Mouse (Mus musculus) heart, embryonic 10.5 days (tissue): ENCODE measurements around the gene Cd38. TPM values are rescaled to one million over a fixed set of nuclear protein-coding genes. Genes with fewer than 3 reads are reported as not detected.
"Not testable (repeated sequence)": the region's sequence is repeated elsewhere in the genome, so short reads cannot be mapped to it uniquely, and the experiment has no call there.

Experiments used
- DNase-seq: peaks from one replicate; pipeline ENCODE4 v3.0.0-alpha.2; 2017; ENCODE audit warnings: low spot score
- H3K27ac ChIP-seq: fragments of 300-500 bp; sonication (generic); 2 replicates; pipeline ENCODE4 v1.5.1; 2016; ENCODE audit warnings: mild to moderate bottlenecking
- H3K27me3 ChIP-seq: fragments of 300-500 bp; sonication (generic); 2 replicates; pipeline ENCODE4 v1.6.1; 2016; ENCODE audit warnings: mild to moderate bottlenecking; ENCODE audit not compliant: poor library complexity, insufficient read depth, severe bottlenecking
- H3K36me3 ChIP-seq: fragments of 300-500 bp; sonication (generic); 2 replicates; pipeline ENCODE4 v1.6.1; 2016; ENCODE audit warnings: mild to moderate bottlenecking, moderate library complexity
- H3K4me1 ChIP-seq: fragments of 300-500 bp; sonication (generic); 2 replicates; pipeline ENCODE4 v1.6.1; 2016; ENCODE audit warnings: mild to moderate bottlenecking
- H3K4me3 ChIP-seq: fragments of 300-500 bp; sonication (generic); 2 replicates; pipeline ENCODE4 v1.5.1; 2016; ENCODE audit warnings: mild to moderate bottlenecking, moderate library complexity
- H3K9me3 ChIP-seq: fragments of 300-500 bp; sonication (generic); 2 replicates; pipeline ENCODE4 v1.6.1; 2016; ENCODE audit warnings: mild to moderate bottlenecking, moderate library complexity
- WGBS: fragments of 180-500 bp; shearing (Covaris S2); methylation state at CpG from one replicate; pipeline ENCODE4 v1.1.7; 2016; 5-methylcytosine and 5-hydroxymethylcytosine counted together
- polyA plus RNA-seq: library from polyadenylated mRNA; unstranded; fragments of >200 nt; fragmentation: Nextera tagmentation; extraction: Ambion mirVana; gene quantifications from 2 replicates; pipeline ENCODE4 v1.2.1, GENCODE M21; 2016

Gene Cd38
- polyA plus RNA-seq, 1 experiment from 2014 or later, result 18.1 TPM

DNA sequence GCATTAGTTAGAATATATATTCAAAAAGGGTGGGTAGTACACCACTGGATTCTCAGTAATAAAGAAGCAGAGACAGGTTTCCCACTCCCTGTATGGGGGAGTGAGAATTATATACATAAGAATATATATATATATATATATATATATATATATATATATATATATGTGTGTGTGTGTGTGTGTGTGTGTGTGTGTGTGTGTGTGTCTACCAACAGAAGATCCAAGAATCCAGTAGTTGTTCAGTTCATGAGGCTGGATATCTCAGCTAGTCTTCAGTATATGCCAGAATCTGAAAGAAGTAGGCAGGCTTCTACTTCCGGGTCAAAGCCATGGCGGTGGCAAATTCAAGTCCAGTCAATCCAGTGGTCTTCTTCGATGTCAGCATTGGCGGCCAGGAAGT lies 44.5 kb downstream of the Cd38 start, which contains the start of gene Gm7879:
TSS of gene Gm7879 (plus strand) at position 301 of the 400 bp plus-strand sequence.
- not testable (repeated sequence) for H3K4me1 ChIP-seq, DNase-seq, H3K4me3 ChIP-seq, H3K27ac ChIP-seq, H3K9me3 ChIP-seq, H3K27me3 ChIP-seq
- peaks cover 10% of the 10 kb centered on the region for H3K36me3 ChIP-seq
- WGBS, result 92% methylated on average over 4 of the region's 4 CpGs

DNA sequence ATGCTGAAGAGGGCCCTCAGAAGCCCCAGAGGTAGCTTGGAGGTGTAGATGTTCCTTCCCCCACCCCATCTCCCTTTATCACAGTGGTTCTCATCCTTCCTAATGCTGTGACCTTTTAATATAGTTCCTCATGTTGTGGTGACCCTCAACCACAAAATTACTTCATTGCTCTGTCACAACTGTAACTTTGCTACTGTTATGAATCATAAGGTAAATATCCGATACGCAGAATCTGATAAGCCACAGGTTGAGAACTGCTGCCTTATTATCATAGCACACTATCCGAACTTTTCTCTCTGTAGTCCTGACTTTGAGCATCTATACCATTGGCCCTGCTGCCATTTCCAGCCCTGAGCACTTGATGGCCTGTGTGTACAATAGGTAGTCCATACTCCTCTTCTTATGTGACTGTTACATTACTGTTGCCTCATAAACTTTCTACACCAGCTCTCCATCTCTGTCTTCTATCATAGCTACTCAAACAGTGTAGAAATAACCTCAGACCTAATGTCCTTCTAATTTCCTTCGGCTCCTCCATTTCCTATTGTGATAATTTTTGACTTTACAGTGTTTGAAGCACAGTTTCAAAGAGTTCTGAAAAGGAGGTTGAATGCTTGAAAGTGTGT lies 47.0 kb downstream of the Cd38 start:
- Histone ChIP-seq H3K9me3 (no peaks in the 10 kb centered on the region), H3K27ac (no peak overlapping the region), H3K36me3 (peaks cover 10% of the 10 kb centered on the region), H3K4me1 (no peaks in the 10 kb centered on the region), H3K27me3 (no peaks in the 10 kb centered on the region), H3K4me3 (no peak overlapping the region)
- WGBS, result 86% methylated on average over 4 of the region's 4 CpGs
- DNase-seq, result no peak

DNA sequence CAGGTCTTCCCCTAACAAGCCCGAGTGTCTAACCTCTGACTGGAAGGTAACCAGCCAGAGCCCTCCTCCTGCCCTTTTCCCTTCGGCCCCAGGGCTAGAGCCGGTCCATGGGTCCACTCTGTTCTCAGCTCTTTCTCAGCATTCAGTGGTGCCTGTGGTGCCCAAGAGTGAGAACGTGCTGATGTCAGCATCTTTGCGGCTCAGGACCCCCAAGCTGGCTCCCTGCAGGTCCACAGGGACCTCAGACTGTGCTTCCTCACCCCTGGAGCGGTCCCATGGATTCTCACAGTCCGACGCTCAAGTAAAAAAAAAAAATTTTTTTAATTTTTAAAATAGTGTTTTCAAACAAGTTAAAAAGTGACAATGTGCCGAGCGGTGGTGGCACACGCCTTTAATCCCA lies 53.5 kb downstream of the Cd38 start:
- H3K27ac ChIP-seq, result no peak overlapping the region
- H3K4me1 ChIP-seq, result no peaks in the 10 kb centered on the region
- H3K27me3 ChIP-seq, result no peaks in the 10 kb centered on the region
- no peaks in the 10 kb centered on the region for H3K9me3 ChIP-seq
- no peak overlapping the region for H3K4me3 ChIP-seq
- WGBS, result 84% methylated on average over 11 of the region's 11 CpGs
- DNase-seq, result no peak
- no peaks in the 10 kb centered on the region for H3K36me3 ChIP-seq

DNA sequence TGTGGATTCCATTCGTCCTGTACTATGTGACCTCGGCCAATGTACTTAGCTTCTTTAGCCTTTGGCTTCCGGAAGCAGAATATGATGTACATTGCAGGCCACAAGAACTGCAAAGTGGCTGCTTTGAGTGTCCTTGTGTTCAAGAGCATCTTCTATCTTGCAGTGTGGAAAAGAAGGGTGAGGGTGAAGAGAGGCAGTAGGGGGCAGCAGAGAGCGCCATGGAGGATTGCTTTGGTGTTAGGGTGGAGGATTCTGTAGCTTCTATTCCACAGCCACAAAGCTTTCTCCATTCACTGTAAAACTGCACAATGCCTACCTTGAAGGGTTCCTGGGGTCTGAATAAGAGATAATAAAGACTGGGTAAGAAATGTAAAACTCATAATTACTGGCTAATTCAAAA lies 55.6 kb downstream of the Cd38 start:
- Histone ChIP-seq H3K27me3 (no peaks in the 10 kb centered on the region), H3K36me3 (no peaks in the 10 kb centered on the region), H3K27ac (no peak overlapping the region), H3K4me1 (no peaks in the 10 kb centered on the region), H3K9me3 (no peaks in the 10 kb centered on the region), H3K4me3 (no peak overlapping the region)
- DNase-seq, result peak; percentile 77
- 32% methylated on average over 4 of the region's 4 CpGs for WGBS

DNA sequence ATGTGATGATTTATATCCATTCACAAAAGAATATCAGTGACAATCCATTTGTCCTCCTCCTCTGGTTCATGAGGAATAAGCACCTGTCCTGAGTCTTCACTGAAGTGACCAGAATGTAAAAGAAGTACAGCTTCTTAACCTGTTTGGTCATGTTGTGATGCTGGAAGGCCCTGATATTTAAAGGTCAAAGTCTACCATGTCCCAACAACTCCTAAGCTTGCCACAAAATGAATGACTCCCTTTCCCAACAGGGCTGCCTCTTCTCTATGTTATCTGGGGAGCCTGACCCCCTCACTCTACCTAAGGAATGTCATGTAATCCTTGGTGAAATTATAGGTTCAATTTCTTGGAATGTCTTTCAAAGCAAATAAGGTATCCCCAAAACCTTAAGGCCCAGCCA lies 59.4 kb downstream of the Cd38 start:
- H3K4me1 ChIP-seq, result no peaks in the 10 kb centered on the region
- DNase-seq, result no peak
- H3K27ac ChIP-seq, result no peak overlapping the region
- H3K27me3 ChIP-seq, result no peaks in the 10 kb centered on the region
- H3K4me3 ChIP-seq, result no peak overlapping the region
- H3K9me3 ChIP-seq, result no peaks in the 10 kb centered on the region
- H3K36me3 ChIP-seq, result no peaks in the 10 kb centered on the region

DNA sequence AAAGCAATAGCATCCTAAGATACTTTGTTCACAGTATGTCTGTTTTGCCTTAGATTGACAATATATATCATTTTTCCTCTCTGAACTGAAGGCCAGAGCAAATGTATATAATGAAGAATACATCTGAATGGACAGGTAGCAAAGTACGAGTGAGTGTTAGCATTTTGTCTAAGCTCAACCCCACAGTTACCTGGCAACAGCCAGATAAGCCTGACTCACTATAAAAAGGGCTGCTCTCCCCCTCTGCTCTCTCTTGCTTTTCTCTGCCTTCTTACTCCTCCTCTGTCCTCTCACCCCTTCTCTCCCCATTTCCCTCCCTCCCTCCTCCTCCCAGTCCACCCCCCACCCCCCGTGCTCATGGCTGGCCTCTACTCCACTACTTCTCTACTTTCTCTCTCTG lies 64.9 kb downstream of the Cd38 start:
- H3K27ac ChIP-seq, result no peak overlapping the region
- no peak overlapping the region for H3K4me3 ChIP-seq
- no peaks in the 10 kb centered on the region for H3K4me1 ChIP-seq
- DNase-seq, result no peak
- H3K27me3 ChIP-seq, result no peaks in the 10 kb centered on the region
- H3K9me3 ChIP-seq, result no peaks in the 10 kb centered on the region
- H3K36me3 ChIP-seq, result no peaks in the 10 kb centered on the region
- 36% methylated on average over 2 of the region's 2 CpGs for WGBS

DNA sequence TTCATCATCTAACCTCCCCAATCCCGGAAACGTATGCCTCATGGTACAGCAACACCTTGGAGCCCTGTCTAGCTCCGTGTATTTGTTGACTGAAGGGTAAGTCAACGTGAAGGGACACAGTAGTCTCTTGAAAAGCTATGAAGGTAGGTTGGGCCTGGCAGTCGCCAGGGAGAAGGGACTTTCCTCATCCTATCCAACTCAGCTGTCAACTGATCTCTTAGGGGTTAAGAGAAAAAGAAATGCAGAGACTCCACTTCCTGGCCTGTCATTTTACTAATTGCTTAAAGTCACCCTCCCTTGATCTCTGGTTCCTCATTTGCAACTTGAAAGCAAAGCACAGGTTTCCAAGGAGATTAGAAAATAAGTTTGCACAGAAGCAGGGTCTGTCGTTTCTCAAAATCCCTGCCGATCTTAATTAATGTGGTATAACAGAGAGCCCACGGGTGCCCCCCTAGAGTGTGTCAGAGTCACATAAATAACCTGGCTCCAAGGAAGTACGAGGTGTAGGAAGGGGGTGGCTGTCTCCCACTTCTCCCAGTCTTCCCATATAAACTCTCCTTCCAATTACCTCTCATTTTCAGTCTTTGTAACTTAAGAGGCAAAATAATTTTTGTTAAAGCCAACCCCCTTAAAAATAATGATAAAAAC lies 79.1 kb downstream of the Cd38 start:
- H3K36me3 ChIP-seq, result no peaks in the 10 kb centered on the region
- no peaks in the 10 kb centered on the region for H3K9me3 ChIP-seq
- DNase-seq, result no peak
- no peak overlapping the region for H3K27ac ChIP-seq
- 35% methylated on average over 9 of the region's 9 CpGs for WGBS
- H3K4me1 ChIP-seq, result peaks cover 15% of the 10 kb centered on the region
- H3K27me3 ChIP-seq, result no peaks in the 10 kb centered on the region; the same call in 1 of the 2 replicates
- H3K4me3 ChIP-seq, result peak overlapping the region; percentile 63

DNA sequence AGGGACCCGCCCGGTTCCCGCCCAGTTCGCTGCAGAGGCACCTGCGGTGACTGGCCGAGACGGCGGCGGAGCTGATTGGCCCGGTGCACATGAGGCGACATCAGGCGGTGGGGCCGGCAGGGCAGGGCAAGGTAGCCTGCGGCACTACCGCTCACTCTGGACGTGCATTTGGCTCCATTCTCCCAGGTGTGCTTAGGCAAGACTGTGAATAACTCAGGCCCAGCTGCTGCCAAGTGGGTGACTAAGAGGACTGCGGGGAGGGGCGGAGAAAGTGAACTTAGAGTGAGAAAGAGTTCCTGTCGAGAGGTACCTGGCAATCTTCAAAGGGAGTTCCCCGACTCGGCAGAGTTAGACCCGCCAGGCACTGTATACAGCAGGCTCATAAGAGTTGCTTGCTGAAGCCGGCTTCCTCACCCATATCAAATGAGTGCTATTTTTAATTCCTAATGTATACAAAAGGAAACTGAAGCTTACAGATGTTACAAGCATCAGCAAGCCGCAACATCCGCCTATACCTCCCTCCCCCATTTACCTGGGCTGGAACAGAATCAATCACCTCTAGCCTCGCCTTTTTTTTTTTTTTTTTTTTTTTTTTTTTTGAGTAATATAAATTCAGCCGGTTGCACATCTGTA lies 79.9 kb downstream of the Cd38 start:
- peak; percentile 81 for DNase-seq
- Histone ChIP-seq H3K4me1 (peaks cover 15% of the 10 kb centered on the region), H3K4me3 (peak overlapping the region; percentile 63), H3K9me3 (no peaks in the 10 kb centered on the region), H3K27me3 (no peaks in the 10 kb centered on the region; the same call in 1 of the 2 replicates), H3K36me3 (no peaks in the 10 kb centered on the region), H3K27ac (peak overlapping the region; percentile 67; the same call in 1 of the 2 replicates)
- 2% methylated on average over 27 of the region's 27 CpGs for WGBS

DNA sequence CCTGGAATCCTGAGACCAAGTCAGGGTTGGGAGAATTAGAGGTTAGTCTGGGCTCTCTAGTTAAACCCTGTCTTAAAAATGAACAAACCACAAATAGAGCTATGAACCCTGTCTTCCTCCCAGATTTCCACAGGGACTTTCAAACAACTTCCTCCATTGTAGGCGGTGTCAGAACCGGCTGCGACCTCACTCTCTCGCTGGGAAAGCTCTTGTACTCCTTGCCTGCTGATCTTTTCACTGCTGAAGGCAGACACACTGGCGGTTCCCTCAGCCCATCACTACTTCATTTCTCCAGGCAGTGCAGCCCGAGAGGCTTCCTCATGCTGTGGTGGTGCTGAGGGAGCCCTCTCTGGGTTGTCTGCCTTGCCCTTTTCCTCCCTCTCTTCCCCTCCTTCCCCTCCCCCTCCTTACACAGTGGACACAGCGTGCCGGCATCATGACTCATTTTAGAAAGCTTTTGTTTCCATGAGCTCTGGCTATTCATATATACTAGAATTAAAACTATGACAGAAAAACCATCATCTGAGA lies 80.5 kb downstream of the Cd38 start:
- Histone ChIP-seq H3K4me1 (peaks cover 15% of the 10 kb centered on the region), H3K36me3 (no peaks in the 10 kb centered on the region), H3K4me3 (peak overlapping the region; percentile 63), H3K9me3 (no peaks in the 10 kb centered on the region), H3K27ac (peak overlapping the region; percentile 73), H3K27me3 (no peaks in the 10 kb centered on the region; the same call in 1 of the 2 replicates)
- DNase-seq, result peak; percentile 78
- 4% methylated on average over 8 of the region's 8 CpGs for whole genome bisulfite sequencing

DNA sequence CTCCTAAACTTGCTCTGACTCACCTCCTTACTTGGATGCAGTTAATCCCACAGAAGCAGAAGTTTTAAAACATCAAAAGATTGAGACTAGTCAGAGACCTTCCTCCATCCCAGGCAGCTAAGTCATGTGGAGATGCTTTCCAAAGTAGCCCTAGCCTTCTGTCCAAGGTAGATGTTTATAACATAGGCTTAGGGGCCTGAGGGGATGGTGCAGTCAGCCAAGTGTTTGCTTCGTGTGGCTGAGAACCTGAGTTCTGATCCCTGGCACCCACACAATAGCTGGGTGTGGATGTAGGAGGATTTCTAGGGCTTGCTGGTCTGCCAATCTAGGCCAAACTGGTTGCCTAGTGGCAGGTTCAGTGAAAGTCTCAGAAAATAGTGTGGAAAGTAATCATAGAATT lies 84.9 kb downstream of the Cd38 start:
- 59% methylated on average over 1 of the region's 1 CpGs for WGBS
- DNase-seq, result no peak
- Histone ChIP-seq H3K9me3 (no peaks in the 10 kb centered on the region), H3K4me1 (peaks cover 6% of the 10 kb centered on the region), H3K27me3 (no peaks in the 10 kb centered on the region), H3K4me3 (no peak overlapping the region), H3K36me3 (no peaks in the 10 kb centered on the region), H3K27ac (no peak overlapping the region)

DNA sequence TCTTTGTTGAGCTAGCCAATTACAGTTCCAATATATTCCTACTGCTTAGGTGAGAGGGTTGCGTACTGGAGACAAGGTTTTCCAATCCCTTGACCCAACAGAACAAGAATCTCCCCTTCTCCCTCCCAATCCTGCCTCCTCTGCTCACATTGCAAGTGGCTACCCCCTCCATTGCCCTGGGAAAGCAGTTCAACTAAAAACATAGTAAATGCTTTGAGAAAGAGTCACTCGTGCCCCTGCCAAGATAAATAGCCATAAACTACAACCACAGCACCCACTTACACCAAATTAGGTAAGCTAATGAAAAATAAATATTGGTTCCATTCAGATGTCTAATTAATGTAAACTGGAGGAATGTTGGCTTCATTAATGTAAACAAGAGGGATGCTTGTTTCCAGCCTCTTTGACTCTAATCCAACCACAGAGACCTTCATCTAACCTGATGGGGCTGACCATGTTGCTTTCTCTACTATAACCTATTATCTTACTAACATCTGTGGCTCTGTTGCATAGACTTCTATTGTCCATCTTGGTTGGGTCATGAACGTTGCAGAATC lies 91.6 kb downstream of the Cd38 start:
- no peak for DNase-seq
- H3K27me3 ChIP-seq, result no peaks in the 10 kb centered on the region
- no peak overlapping the region for H3K27ac ChIP-seq
- no peaks in the 10 kb centered on the region for H3K4me1 ChIP-seq
- 78% methylated on average over 3 of the region's 3 CpGs for WGBS
- H3K9me3 ChIP-seq, result no peaks in the 10 kb centered on the region
- no peaks in the 10 kb centered on the region for H3K36me3 ChIP-seq
- H3K4me3 ChIP-seq, result no peak overlapping the region

DNA sequence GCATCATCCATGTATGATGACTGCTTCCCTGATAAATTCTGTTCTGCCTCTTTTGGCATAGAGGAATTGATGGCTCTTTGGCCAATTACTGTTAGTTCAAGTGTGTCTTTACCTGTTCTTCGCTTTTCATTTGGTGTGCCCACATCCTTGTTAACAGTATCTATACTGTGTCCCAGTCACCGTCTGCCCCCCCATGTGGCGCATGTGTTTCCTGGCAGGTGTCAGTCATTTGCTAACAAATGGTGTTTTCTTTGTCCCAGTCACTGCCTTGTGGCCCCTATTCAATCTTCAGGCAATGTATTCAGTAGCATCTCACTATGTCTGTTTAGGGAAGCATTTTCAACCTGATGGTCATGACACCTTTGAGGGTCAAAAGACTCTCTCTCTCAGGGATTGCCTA lies 92.7 kb downstream of the Cd38 start:
- no peaks in the 10 kb centered on the region for H3K9me3 ChIP-seq
- 86% methylated on average over 3 of the region's 3 CpGs for WGBS
- DNase-seq, result no peak
- H3K4me3 ChIP-seq, result no peak overlapping the region
- no peaks in the 10 kb centered on the region for H3K4me1 ChIP-seq
- no peaks in the 10 kb centered on the region for H3K27me3 ChIP-seq
- H3K27ac ChIP-seq, result no peak overlapping the region
- no peaks in the 10 kb centered on the region for H3K36me3 ChIP-seq
